Mouse (Mus musculus) liver, embryonic 18 days (tissue): ENCODE data around the gene Wdr74. TPM values are rescaled to one million over a fixed set of nuclear protein-coding genes. Genes with fewer than 3 reads are reported as not detected.

Experiments
- polyA plus RNA-seq: library from polyadenylated mRNA; depleted of rRNA; stranded (reverse); fragments of >200 nt; gene quantifications from 2 replicates; pipeline ENCODE4 v1.2.3, GENCODE M21; 2012; rRNA removed

The Wdr74 gene
- 23.6 and 26.8 TPM in 2 replicates for polyA plus RNA-seq

GRCm38 (mm10) chr19:8735389-8736159 lies at the start of gene Wdr74:
Gene Wdr74, plus strand, starts transcription at chr19:8735827.

GRCm38 (mm10) chr19:8722907-8723573 lies 12.6 kb upstream of the Wdr74 start, which contains the start of gene Slc3a2:
Gene Slc3a2, minus strand, starts transcription at chr19:8723369.

GRCm38 (mm10) chr19:8740603-8741002 lies 5.0 kb downstream of the Wdr74 start, which contains the start of gene 1700092M07Rik:
Gene 1700092M07Rik, plus strand, starts transcription at chr19:8740718.

GRCm38 (mm10) chr19:8741243-8741869 lies 5.7 kb downstream of the Wdr74 start, which contains the start of gene Stx5a:
Gene Stx5a, plus strand, starts transcription at chr19:8741413.

GRCm38 (mm10) chr19:8756635-8757387 lies 21.2 kb downstream of the Wdr74 start, which contains the start of gene Nxf1:
Gene Nxf1, plus strand, starts transcription at chr19:8757073.

GRCm38 (mm10) chr19:8770567-8771270 lies 35.1 kb downstream of the Wdr74 start, which contains the start of gene Tmem223:
Gene Tmem223, plus strand, starts transcription at chr19:8770996.

GRCm38 (mm10) chr19:8774086-8774835 lies 38.6 kb downstream of the Wdr74 start, which contains the start of gene Tmem179b:
Gene Tmem179b, minus strand, starts transcription at chr19:8774467.

GRCm38 (mm10) chr19:8786008-8786781 lies 50.6 kb downstream of the Wdr74 start, which contains the start of gene Taf6l:
Gene Taf6l, minus strand, starts transcription at chr19:8786417.

Other genes with a start within 250 kb of the Wdr74 start
- 0.07 and 0.12 TPM in 2 replicates for gene Slc22a8, start 144.6 kb upstream of the Wdr74 start, polyA plus RNA-seq
- not detected in 2 replicates for gene Slc22a6, start 117.8 kb upstream of the Wdr74 start, polyA plus RNA-seq
- gene Chrm1, start 72.0 kb upstream of the Wdr74 start, polyA plus RNA-seq, result under 0.01 and 0.02 TPM in 2 replicates
- gene Slc3a2, start 12.5 kb upstream of the Wdr74 start, polyA plus RNA-seq, result 69.0 and 73.7 TPM in 2 replicates
- 0.14 and 0.22 TPM in 2 replicates for gene 1700092M07Rik, start 4.9 kb downstream of the Wdr74 start, polyA plus RNA-seq
- 42.5 and 43.8 TPM in 2 replicates for gene Stx5a, start 5.6 kb downstream of the Wdr74 start, polyA plus RNA-seq
- gene Nxf1, start 21.2 kb downstream of the Wdr74 start, polyA plus RNA-seq, result 66.5 and 71.8 TPM in 2 replicates
- gene Tmem223, start 35.2 kb downstream of the Wdr74 start, polyA plus RNA-seq, result 50.0 and 53.2 TPM in 2 replicates
- gene Tmem179b, start 38.6 kb downstream of the Wdr74 start, polyA plus RNA-seq, result 55.2 and 62.8 TPM in 2 replicates
- 6.0 and 6.1 TPM in 2 replicates for gene Taf6l, start 50.6 kb downstream of the Wdr74 start, polyA plus RNA-seq
- 50.2 and 51.9 TPM in 2 replicates for gene Polr2g, start 62.8 kb downstream of the Wdr74 start, polyA plus RNA-seq
- 0.63 and 0.78 TPM in 2 replicates for gene Zbtb3, start 66.7 kb downstream of the Wdr74 start, polyA plus RNA-seq
- 12.9 and 13.3 TPM in 2 replicates for gene Ttc9c, start 83.5 kb downstream of the Wdr74 start, polyA plus RNA-seq
- 26.5 and 29.8 TPM in 2 replicates for gene Hnrnpul2, start 84.2 kb downstream of the Wdr74 start, polyA plus RNA-seq
- gene AC129217.1, start 93.9 kb downstream of the Wdr74 start, polyA plus RNA-seq, result 0.14 and 0.93 TPM in 2 replicates
- gene Bscl2, start 101.6 kb downstream of the Wdr74 start, polyA plus RNA-seq, result 18.0 and 18.1 TPM in 2 replicates
- gene Gng3, start 103.4 kb downstream of the Wdr74 start, polyA plus RNA-seq, result 0.04 and 0.06 TPM in 2 replicates
- gene Lrrn4cl, start 114.9 kb downstream of the Wdr74 start, polyA plus RNA-seq, result 0.22 and 0.23 TPM in 2 replicates
- 63.3 and 71.1 TPM in 2 replicates for gene Ubxn1, start 135.7 kb downstream of the Wdr74 start, polyA plus RNA-seq
- gene Uqcc3, start 145.1 kb downstream of the Wdr74 start, polyA plus RNA-seq, result 27.3 and 30.3 TPM in 2 replicates
- gene Lbhd1, start 147.9 kb downstream of the Wdr74 start, polyA plus RNA-seq, result 2.1 and 2.2 TPM in 2 replicates
- gene Gm49403, start 148.1 kb downstream of the Wdr74 start, polyA plus RNA-seq, result not detected in 2 replicates
- gene 1810009A15Rik, start 153.0 kb downstream of the Wdr74 start, polyA plus RNA-seq, result 30.7 and 31.4 TPM in 2 replicates
- not detected in 2 replicates for gene Gm49416, start 153.1 kb downstream of the Wdr74 start, polyA plus RNA-seq
- 8.9 and 9.1 TPM in 2 replicates for gene Ints5, start 157.2 kb downstream of the Wdr74 start, polyA plus RNA-seq
- 72.8 and 81.9 TPM in 2 replicates for gene Ganab, start 162.2 kb downstream of the Wdr74 start, polyA plus RNA-seq
- 32.9 and 35.2 TPM in 2 replicates for gene B3gat3, start 184.5 kb downstream of the Wdr74 start, polyA plus RNA-seq
- gene Rom1, start 193.5 kb downstream of the Wdr74 start, polyA plus RNA-seq, result 1.9 and 2.0 TPM in 2 replicates
- 9.6 and 11.4 TPM in 2 replicates for gene Eml3, start 193.7 kb downstream of the Wdr74 start, polyA plus RNA-seq
- 17.0 and 17.4 TPM in 2 replicates for gene Mta2, start 206.0 kb downstream of the Wdr74 start, polyA plus RNA-seq
- 8.7 and 9.0 TPM in 2 replicates for gene Tut1, start 218.0 kb downstream of the Wdr74 start, polyA plus RNA-seq
- gene Eef1g, start 231.2 kb downstream of the Wdr74 start, polyA plus RNA-seq, result 149 and 173 TPM in 2 replicates